Mouse (Mus musculus) gastrocnemius, postnatal 14 days (tissue): ENCODE data around the gene Slc40a1. TPM values are rescaled to one million over a fixed set of nuclear protein-coding genes. Genes with fewer than 3 reads are reported as not detected.

Source experiments
- total RNA-seq, 2 experiments: library from RNA; stranded (reverse); gene quantifications; 2 replicates each; pipeline ENCODE4 v1.2.3; 2021

Gene Slc40a1
- total RNA-seq, 2 experiments from 2014 or later: 10.1 to 16.1 TPM

Other genes starting within 250 kb of the Slc40a1 start
- 10 to 100 TPM; 17.5 to 20.8 TPM for gene Wdr75, start 131.4 kb downstream of the Slc40a1 start, total RNA-seq
- not detected for gene Gm5269, start 36.2 kb downstream of the Slc40a1 start, total RNA-seq
- gene Dnah7b, start 139.8 kb upstream of the Slc40a1 start, total RNA-seq: under 1 TPM; 0.18 to 0.29 TPM